Mouse (Mus musculus) adrenal gland, postnatal 10 days (tissue): ENCODE measurements around the gene Cd81. TPM values are rescaled to one million over a fixed set of nuclear protein-coding genes. Genes with fewer than 3 reads are reported as not detected.

ENCODE experiments used
- DNase-seq: peaks from one replicate; pipeline ENCODE4 v3.0.0; 2021; ENCODE audit warnings: mixed read lengths
- total RNA-seq, 2 experiments: library from RNA; stranded (reverse); gene quantifications; 2 replicates each; pipeline ENCODE4 v1.2.3; 2021

Gene Cd81
- total RNA-seq, 2 experiments from 2014 or later, result 499 to 511 TPM

- no peak for DNase-seq
Observed at GRCm38 (mm10) chr7:143020040-143020439, 32.5 kb upstream of the Cd81 start.

- no peak for DNase-seq
Observed at GRCm38 (mm10) chr7:143020764-143021163, 31.8 kb upstream of the Cd81 start.

GRCm38 (mm10) chr7:143021356-143022164 lies 31.0 kb upstream of the Cd81 start:
- no peak for DNase-seq

- DNase-seq, result no peak
Observed at GRCm38 (mm10) chr7:143023499-143023898, 29.0 kb upstream of the Cd81 start.

GRCm38 (mm10) chr7:143024293-143024692 lies 28.2 kb upstream of the Cd81 start:
- DNase-seq, result no peak

GRCm38 (mm10) chr7:143025496-143025895 lies 27.0 kb upstream of the Cd81 start:
- no peak for DNase-seq

- DNase-seq, result no peak
Observed at GRCm38 (mm10) chr7:143027196-143027595, 25.3 kb upstream of the Cd81 start.

- DNase-seq, result no peak
Observed at GRCm38 (mm10) chr7:143031816-143032215, 20.7 kb upstream of the Cd81 start.

- peak; percentile 38 for DNase-seq
Observed at GRCm38 (mm10) chr7:143033581-143033980, 19.0 kb upstream of the Cd81 start.

- DNase-seq, result no peak
Observed at GRCm38 (mm10) chr7:143034112-143034511, 18.4 kb upstream of the Cd81 start.

GRCm38 (mm10) chr7:143034519-143035450 lies 17.8 kb upstream of the Cd81 start:
- DNase-seq, result peak; percentile 14

GRCm38 (mm10) chr7:143036787-143037186 lies 15.8 kb upstream of the Cd81 start:
- no peak for DNase-seq

GRCm38 (mm10) chr7:143037306-143037705 lies 15.2 kb upstream of the Cd81 start:
- DNase-seq, result no peak

GRCm38 (mm10) chr7:143038174-143038931 lies 14.2 kb upstream of the Cd81 start:
- no peak for DNase-seq

GRCm38 (mm10) chr7:143040561-143040960 lies 12.0 kb upstream of the Cd81 start:
- DNase-seq, result no peak

GRCm38 (mm10) chr7:143041138-143041822 lies 11.3 kb upstream of the Cd81 start:
- no peak for DNase-seq

- peak; percentile 82 for DNase-seq
Observed at GRCm38 (mm10) chr7:143042089-143042488, 10.4 kb upstream of the Cd81 start.

- no peak for DNase-seq
Observed at GRCm38 (mm10) chr7:143042897-143043300, 9.6 kb upstream of the Cd81 start.

- no peak for DNase-seq
Observed at GRCm38 (mm10) chr7:143044049-143044825, 8.3 kb upstream of the Cd81 start.

- DNase-seq, result no peak
Observed at GRCm38 (mm10) chr7:143044826-143045206, 7.7 kb upstream of the Cd81 start.

- no peak for DNase-seq
Observed at GRCm38 (mm10) chr7:143046358-143046757, 6.2 kb upstream of the Cd81 start.
